Mouse (Mus musculus): ENCODE data around the gene Gm45234.
"Not testable (repeated sequence)": the region's sequence is repeated elsewhere in the genome, so short reads cannot be mapped to it uniquely, and the experiment has no call there.

The Gm45234 gene

GRCm38 (mm10) chr6:124755831-124756595, at the start of gene Gm45234, which contains the start of gene Atn1:
Gm45234 (minus strand) TSS chr6:124756021.
Atn1 (minus strand) TSS chr6:124756524.
- no peak for DNase-seq (ENCODE audit: low spot score)

GRCm38 (mm10) chr6:124804341-124804740, 48.5 kb upstream of the Gm45234 start:
- DNase-seq (ENCODE audit: low spot score) = no peak

- not testable (repeated sequence) for DNase-seq (ENCODE audit: low spot score)
Measured at GRCm38 (mm10) chr6:124803691-124804090, 47.9 kb upstream of the Gm45234 start.

- no peak for DNase-seq (ENCODE audit: low spot score)
Measured at GRCm38 (mm10) chr6:124803061-124803460, 47.2 kb upstream of the Gm45234 start.

- not testable (repeated sequence) for DNase-seq (ENCODE audit: low spot score)
Measured at GRCm38 (mm10) chr6:124802400-124802799, 46.6 kb upstream of the Gm45234 start.

GRCm38 (mm10) chr6:124796200-124796599, 40.4 kb upstream of the Gm45234 start:
- no peak for DNase-seq (ENCODE audit: low spot score)

- DNase-seq (ENCODE audit: low spot score) = no peak
Measured at GRCm38 (mm10) chr6:124795781-124796180, 40.0 kb upstream of the Gm45234 start.

GRCm38 (mm10) chr6:124791911-124792310, 36.1 kb upstream of the Gm45234 start:
- no peak for DNase-seq (ENCODE audit: low spot score)

GRCm38 (mm10) chr6:124790121-124790520, 34.3 kb upstream of the Gm45234 start:
- no peak for DNase-seq (ENCODE audit: low spot score)

- no peak for DNase-seq (ENCODE audit: low spot score)
Measured at GRCm38 (mm10) chr6:124789519-124789918, 33.7 kb upstream of the Gm45234 start.

- DNase-seq (ENCODE audit: low spot score) = no peak
Measured at GRCm38 (mm10) chr6:124787722-124788121, 31.9 kb upstream of the Gm45234 start.

GRCm38 (mm10) chr6:124786756-124787420, 31.1 kb upstream of the Gm45234 start:
- no peak for DNase-seq (ENCODE audit: low spot score)

GRCm38 (mm10) chr6:124782436-124782835, 26.6 kb upstream of the Gm45234 start:
- no peak for DNase-seq (ENCODE audit: low spot score)

- no peak for DNase-seq (ENCODE audit: low spot score)
Measured at GRCm38 (mm10) chr6:124780917-124781316, 25.1 kb upstream of the Gm45234 start.

GRCm38 (mm10) chr6:124779984-124780416, 24.2 kb upstream of the Gm45234 start:
- no peak for DNase-seq (ENCODE audit: low spot score)

GRCm38 (mm10) chr6:124779222-124779983, 23.6 kb upstream of the Gm45234 start, which contains the start of gene Lrrc23:
Lrrc23 (minus strand) TSS chr6:124779727.
- DNase-seq (ENCODE audit: low spot score) = no peak

- DNase-seq (ENCODE audit: low spot score) = no peak
Measured at GRCm38 (mm10) chr6:124770511-124770910, 14.7 kb upstream of the Gm45234 start.

GRCm38 (mm10) chr6:124770013-124770412, 14.2 kb upstream of the Gm45234 start:
- DNase-seq (ENCODE audit: low spot score) = no peak

GRCm38 (mm10) chr6:124769101-124769765, 13.4 kb upstream of the Gm45234 start, which contains the start of gene Eno2:
Eno2 (minus strand) TSS chr6:124769673.
- DNase-seq (ENCODE audit: low spot score) = no peak

GRCm38 (mm10) chr6:124768704-124769044, 12.9 kb upstream of the Gm45234 start:
- no peak for DNase-seq (ENCODE audit: low spot score)

GRCm38 (mm10) chr6:124767920-124768703, 12.3 kb upstream of the Gm45234 start:
- no peak for DNase-seq (ENCODE audit: low spot score)
